Mouse (Mus musculus) ES-Bruce4 (cell line): ENCODE measurements around the gene Wdr93.

Experiments
- CTCF ChIP-seq: IDR thresholded peaks from one replicate; pipeline ENCODE4 v1.8.1; 2011; ENCODE audit warnings: low read depth, low read length
- EP300 ChIP-seq: IDR thresholded peaks from 2 replicates; pipeline ENCODE4 v1.6.1; 2011; ENCODE audit warnings: low read depth, low read length; ENCODE audit not compliant: insufficient read depth

DNA sequence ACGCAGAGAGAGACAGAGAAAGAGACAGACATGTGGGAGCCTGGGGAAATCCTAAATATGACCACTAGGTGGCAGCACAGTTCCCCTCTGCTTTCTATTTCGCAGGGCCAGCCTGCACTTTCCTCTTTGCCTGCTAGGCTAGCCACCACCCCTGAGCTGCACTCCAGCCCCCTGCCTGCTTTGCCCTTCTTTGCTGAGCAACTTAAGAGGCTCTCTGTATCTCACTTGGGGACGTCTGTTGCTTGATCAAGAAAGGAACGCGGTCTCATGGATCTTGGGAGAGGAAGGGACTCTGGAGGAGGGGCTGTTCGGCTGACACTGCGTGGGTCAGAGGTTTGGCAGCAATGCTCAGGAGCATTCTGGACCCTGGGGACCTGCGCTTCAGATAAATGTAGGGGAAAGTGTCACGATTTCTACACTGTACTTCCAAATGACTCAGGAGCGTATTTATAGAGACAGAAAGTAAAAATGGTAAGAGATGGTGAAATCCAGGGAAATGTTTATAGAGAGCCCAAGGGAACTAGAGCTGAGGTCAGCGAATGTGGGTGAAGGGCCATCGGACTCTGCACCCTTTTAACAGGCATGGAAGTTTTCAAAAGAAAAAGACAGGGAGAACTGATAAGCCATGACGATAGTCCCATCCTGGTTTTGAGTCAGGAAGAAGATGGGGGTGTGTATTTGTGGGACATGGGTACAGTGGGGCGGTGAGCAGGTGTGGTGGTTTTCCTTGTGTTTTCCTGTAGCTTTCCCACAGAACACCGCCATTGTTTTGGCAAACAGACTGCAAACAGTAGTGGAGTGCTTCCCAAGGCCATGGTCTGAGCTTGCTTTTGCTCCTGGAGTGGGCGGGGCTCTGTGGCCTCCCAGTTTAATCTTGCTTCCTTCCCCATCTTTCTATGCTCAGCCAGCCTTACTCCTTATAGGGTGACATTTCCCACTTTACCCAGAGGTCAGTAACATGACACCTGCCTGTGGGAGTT lies 38.0 kb downstream of the Wdr93 start:
- TF ChIP-seq EP300 (no peak), CTCF (peak; percentile 86)
